In the genomic region with DNA sequence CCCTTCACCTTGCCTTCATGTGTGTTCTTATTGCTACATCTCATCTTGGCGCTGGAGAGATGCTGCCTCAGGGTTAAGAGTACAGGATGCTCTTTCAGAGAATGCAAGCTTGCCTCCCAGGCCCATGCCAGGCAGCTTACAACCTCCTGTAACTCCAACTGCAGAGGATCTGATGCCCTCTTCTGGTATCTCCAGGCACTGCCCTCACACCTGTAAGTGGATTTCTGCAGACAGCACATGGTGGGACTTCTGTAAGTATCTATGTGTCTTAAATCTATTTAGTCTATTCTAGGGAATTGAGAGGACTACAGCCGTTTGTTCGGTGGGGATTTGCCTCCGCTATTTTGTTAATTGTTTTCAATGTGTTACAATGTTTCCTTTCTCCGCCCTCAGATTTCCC, we compare ENCODE assay signal across 10 mouse cellular contexts. TPM values are rescaled to one million over a fixed set of nuclear protein-coding genes. Genes with fewer than 3 reads are reported as not detected.
DNase-seq lines count a peak whose midpoint lies in the region; ATAC-seq and TF ChIP-seq lines count a peak whose summit lies in the region.
"Had no signal": no experiment of that assay in that cellular context is flagged by ENCODE, and none has a peak within 500 bp of the region (broad histone marks: within the 10 kb centered on the region; RNA-seq: fewer than 3 reads in every experiment).

No protein-coding gene starts in this region.

- H3K4me1 ChIP-seq in forebrain, embryonic 10.5 days: no peaks in the 10 kb centered on the region
- no peaks in the 10 kb centered on the region for H3K4me1 ChIP-seq in forebrain, embryonic 15.5 days
- no peaks in the 10 kb centered on the region for H3K4me1 ChIP-seq in embryonic facial prominence, embryonic 14.5 days (ENCODE audit: control insufficient read depth, insufficient read depth, low read length)
- no peaks in the 10 kb centered on the region for H3K4me1 ChIP-seq in testis, adult 2 months (ENCODE audit: control insufficient read depth, insufficient read depth, low read length)

- H3K4me3 ChIP-seq in forebrain, embryonic 10.5 days: no peak overlapping the region
- H3K4me3 ChIP-seq in forebrain, embryonic 15.5 days: no peak overlapping the region
- no peak overlapping the region for H3K4me3 ChIP-seq in embryonic facial prominence, embryonic 14.5 days (ENCODE audit: low read depth, low read length)
- no peak overlapping the region for H3K4me3 ChIP-seq in layer of hippocampus, adult 2 months
- H3K4me3 ChIP-seq in testis, adult 2 months (ENCODE audit: control insufficient read depth, low read depth, low read length): no peak overlapping the region

- H3K9ac ChIP-seq in forebrain, embryonic 15.5 days (replicated peaks): no peak overlapping the region
- no peak overlapping the region for H3K9ac ChIP-seq in embryonic facial prominence, embryonic 14.5 days (ENCODE audit: low read depth, low read length)

- TF ChIP-seq POLR2A in testis, adult 2 months (IDR thresholded peaks at IDR 0.05; ENCODE audit: control insufficient read depth, low read depth, low read length): no peak

- H3K36me3 ChIP-seq in forebrain, embryonic 10.5 days (replicated peaks): no peaks in the 10 kb centered on the region
- no peaks in the 10 kb centered on the region for H3K36me3 ChIP-seq in forebrain, embryonic 15.5 days
- H3K36me3 ChIP-seq in embryonic facial prominence, embryonic 14.5 days (ENCODE audit: control insufficient read depth, insufficient read depth, low read length): no peaks in the 10 kb centered on the region
- no peaks in the 10 kb centered on the region for H3K36me3 ChIP-seq in testis, adult 2 months (ENCODE audit: control insufficient read depth, insufficient read depth, low read length)

- H3K9me3 ChIP-seq in forebrain, embryonic 10.5 days: no peaks in the 10 kb centered on the region
- no peaks in the 10 kb centered on the region for H3K9me3 ChIP-seq in forebrain, embryonic 15.5 days
- no peaks in the 10 kb centered on the region for H3K9me3 ChIP-seq in embryonic facial prominence, embryonic 14.5 days (ENCODE audit: control insufficient read depth, low read length)

- peak; percentile 23 for DNase-seq in forebrain, embryonic 10.5 days (ENCODE audit: extremely low spot score, low spot score)
- DNase-seq in urinary bladder, postnatal 14 days (ENCODE audit: low spot score): peak; percentile 39
- DNase-seq in urinary bladder, postnatal 25 days (ENCODE audit: low spot score): no peak
- peak; percentile 49 for DNase-seq in embryonic facial prominence, embryonic 14.5 days (ENCODE audit: low spot score)
- peak; percentile 14 to 42 for DNase-seq in layer of hippocampus, adult 2 months (ENCODE audit: low spot score in 2 of 2)

- no peak overlapping the region for H3K4me2 ChIP-seq in forebrain, embryonic 15.5 days (replicated peaks)
- H3K4me2 ChIP-seq in embryonic facial prominence, embryonic 14.5 days (ENCODE audit: low read depth, low read length): no peak overlapping the region

- H3K27me3 ChIP-seq in forebrain, embryonic 10.5 days (ENCODE audit: poor library complexity, severe bottlenecking): no peaks in the 10 kb centered on the region
- no peaks in the 10 kb centered on the region for H3K27me3 ChIP-seq in forebrain, embryonic 15.5 days
- H3K27me3 ChIP-seq in embryonic facial prominence, embryonic 14.5 days (replicated peaks; ENCODE audit: control insufficient read depth, insufficient read depth, low read length): no peaks in the 10 kb centered on the region
- H3K27me3 ChIP-seq in testis, adult 2 months (ENCODE audit: control insufficient read depth, insufficient read depth, low read length): no peaks in the 10 kb centered on the region

- H3K27ac ChIP-seq in forebrain, embryonic 10.5 days: no peak overlapping the region
- no peak overlapping the region for H3K27ac ChIP-seq in forebrain, embryonic 15.5 days (replicated peaks)
- H3K27ac ChIP-seq in embryonic facial prominence, embryonic 14.5 days (replicated peaks; ENCODE audit: low read depth, low read length): no peak overlapping the region
- H3K27ac ChIP-seq in layer of hippocampus, adult 2 months: no peak overlapping the region
- no peak overlapping the region for H3K27ac ChIP-seq in testis, adult 2 months (ENCODE audit: control insufficient read depth, insufficient read depth, low read depth, low read length)

- peak; percentile 82 for TF ChIP-seq CTCF in layer of hippocampus, adult 2 months (conservative IDR thresholded peaks at IDR 0.05)
- peak; percentile 42; the same call in 1 of the 2 replicates for TF ChIP-seq CTCF in testis, adult 2 months (IDR thresholded peaks at IDR 0.05; ENCODE audit: control insufficient read depth, insufficient read depth, insufficient replicate concordance, low read depth, low read length)

- no peak for ATAC-seq in forebrain, embryonic 15.5 days (replicated peaks)
- ATAC-seq in embryonic facial prominence, embryonic 14.5 days (ENCODE audit: low read depth): no peak
- peak; percentile 57 for ATAC-seq in megakaryocyte progenitor cell, adult 5-6 weeks (replicated peaks; ENCODE audit: poor library complexity)

- WGBS in forebrain, embryonic 10.5 days: 65% methylated on average over 5 of the region's 5 CpGs
- 63% methylated on average over 5 of the region's 5 CpGs for WGBS in forebrain, embryonic 15.5 days
- 61% methylated on average over 5 of the region's 5 CpGs for WGBS in embryonic facial prominence, embryonic 14.5 days

RNA-seq across cellular contexts. Expression of a gene that starts 7.8 kb away (rescaled TPM):
- polyA plus RNA-seq in forebrain, embryonic 10.5 days (2016; fragmentation: Nextera tagmentation; extraction: Ambion mirVana): not detected in 2 replicates
- not detected in 2 replicates for polyA plus RNA-seq in forebrain, embryonic 15.5 days (2015; fragmentation: Nextera tagmentation; extraction: Ambion mirVana)
- 0.10 and 0.26 TPM in 2 replicates for polyA plus RNA-seq in embryonic facial prominence, embryonic 14.5 days (2014; fragmentation: Nextera tagmentation; extraction: Ambion mirVana)
- total RNA-seq in layer of hippocampus, adult 2 months (2021): not detected
- total RNA-seq in megakaryocyte progenitor cell, adult 5-6 weeks (2015): not detected in 2 replicates
- total RNA-seq in megakaryocyte progenitor cell, adult 5-6 weeks (2017): not detected in 2 replicates
- polyA plus RNA-seq in testis, adult 2 months (2012; rRNA removed): 0.15 TPM in 1 of 2 replicates, not detected in the other
- polyA plus RNA-seq: C2C12; gonadal fat pad, adult 2 months had no signal

RNA-seq across cellular contexts. Expression of a gene that starts 29.9 kb away (rescaled TPM):
- not detected in 2 replicates for polyA plus RNA-seq in forebrain, embryonic 10.5 days (2016; fragmentation: Nextera tagmentation; extraction: Ambion mirVana)
- polyA plus RNA-seq in forebrain, embryonic 15.5 days (2015; fragmentation: Nextera tagmentation; extraction: Ambion mirVana): 0.08 and 0.09 TPM in 2 replicates
- 4.4 and 6.2 TPM in 2 replicates for polyA plus RNA-seq in embryonic facial prominence, embryonic 14.5 days (2014; fragmentation: Nextera tagmentation; extraction: Ambion mirVana)
- not detected for total RNA-seq in layer of hippocampus, adult 2 months (2021)
- total RNA-seq in megakaryocyte progenitor cell, adult 5-6 weeks (2015): not detected in 2 replicates
- not detected in 2 replicates for total RNA-seq in megakaryocyte progenitor cell, adult 5-6 weeks (2017)
- not detected in 2 replicates for polyA plus RNA-seq in testis, adult 2 months (2012; rRNA removed)
- polyA plus RNA-seq: C2C12; gonadal fat pad, adult 2 months had no signal

RNA-seq across cellular contexts. Expression of a gene that starts 44.9 kb away (rescaled TPM):
- not detected in 2 replicates for polyA plus RNA-seq in forebrain, embryonic 10.5 days (2016; fragmentation: Nextera tagmentation; extraction: Ambion mirVana)
- polyA plus RNA-seq in forebrain, embryonic 15.5 days (2015; fragmentation: Nextera tagmentation; extraction: Ambion mirVana): not detected in 2 replicates
- polyA plus RNA-seq in embryonic facial prominence, embryonic 14.5 days (2014; fragmentation: Nextera tagmentation; extraction: Ambion mirVana): 0.24 and 0.42 TPM in 2 replicates
- total RNA-seq in layer of hippocampus, adult 2 months (2021): not detected
- total RNA-seq in megakaryocyte progenitor cell, adult 5-6 weeks (2015): not detected in 2 replicates
- not detected in 2 replicates for total RNA-seq in megakaryocyte progenitor cell, adult 5-6 weeks (2017)
- polyA plus RNA-seq in testis, adult 2 months (2012; rRNA removed): 0.05 and 0.12 TPM in 2 replicates
- polyA plus RNA-seq: C2C12; gonadal fat pad, adult 2 months had no signal

RNA-seq across cellular contexts. Expression of a gene that starts 49.0 kb away (rescaled TPM):
- 0.07 and 0.12 TPM in 2 replicates for polyA plus RNA-seq in forebrain, embryonic 10.5 days (2016; fragmentation: Nextera tagmentation; extraction: Ambion mirVana)
- polyA plus RNA-seq in forebrain, embryonic 15.5 days (2015; fragmentation: Nextera tagmentation; extraction: Ambion mirVana): 2.3 and 3.3 TPM in 2 replicates
- polyA plus RNA-seq in embryonic facial prominence, embryonic 14.5 days (2014; fragmentation: Nextera tagmentation; extraction: Ambion mirVana): 0.66 and 0.70 TPM in 2 replicates
- 10 to 100 TPM; 24.8 to 29.5 TPM for total RNA-seq in layer of hippocampus, adult 2 months (2021)
- not detected in 2 replicates for total RNA-seq in megakaryocyte progenitor cell, adult 5-6 weeks (2015)
- not detected in 2 replicates for total RNA-seq in megakaryocyte progenitor cell, adult 5-6 weeks (2017)
- 0.12 TPM in 1 of 2 replicates, not detected in the other for polyA plus RNA-seq in testis, adult 2 months (2012; rRNA removed)
- polyA plus RNA-seq: C2C12 had no signal

RNA-seq across cellular contexts. Expression of a gene that starts 58.1 kb away (rescaled TPM):
- polyA plus RNA-seq in forebrain, embryonic 10.5 days (2016; fragmentation: Nextera tagmentation; extraction: Ambion mirVana): not detected in 2 replicates
- not detected in 2 replicates for polyA plus RNA-seq in forebrain, embryonic 15.5 days (2015; fragmentation: Nextera tagmentation; extraction: Ambion mirVana)
- polyA plus RNA-seq in embryonic facial prominence, embryonic 14.5 days (2014; fragmentation: Nextera tagmentation; extraction: Ambion mirVana): 3.2 and 6.1 TPM in 2 replicates
- not detected for total RNA-seq in layer of hippocampus, adult 2 months (2021)
- total RNA-seq in megakaryocyte progenitor cell, adult 5-6 weeks (2015): not detected in 2 replicates
- not detected in 2 replicates for total RNA-seq in megakaryocyte progenitor cell, adult 5-6 weeks (2017)
- polyA plus RNA-seq in testis, adult 2 months (2012; rRNA removed): not detected in 2 replicates
- polyA plus RNA-seq: C2C12; gonadal fat pad, adult 2 months had no signal
